Mouse (Mus musculus) ES-CJ7 (cell line): Measurements from ENCODE around the gene Kirrel.
"Not testable (repeated sequence)": the region's sequence is repeated elsewhere in the genome, so short reads cannot be mapped to it uniquely, and the experiment has no call there.

Experiments used
- DNase-seq: peaks from one replicate; pipeline ENCODE4 v3.0.0; 2011; ENCODE audit warnings: low read depth, low spot score

Gene Kirrel

DNA sequence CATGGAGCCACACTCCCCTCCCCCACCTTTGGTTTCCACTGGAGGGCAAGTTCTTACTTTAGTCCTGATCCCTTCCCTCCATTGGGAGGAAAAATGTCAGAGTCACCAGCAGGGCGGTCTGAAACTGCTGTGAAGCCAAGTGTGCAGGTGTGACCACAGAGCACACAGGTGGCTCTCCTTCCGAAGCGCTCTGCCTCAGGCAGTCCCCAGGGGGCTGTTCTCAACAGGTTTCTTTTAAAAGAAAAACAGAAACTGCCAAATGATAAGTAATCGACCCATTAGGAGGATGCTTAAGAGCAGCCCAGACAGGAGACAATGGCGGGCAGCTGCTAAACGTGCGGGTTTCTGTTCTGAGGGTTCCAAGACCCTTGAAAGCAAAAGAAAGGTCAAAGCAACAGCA is 37.8 kb downstream of the Kirrel start:
- peak; percentile 82 for DNase-seq

DNA sequence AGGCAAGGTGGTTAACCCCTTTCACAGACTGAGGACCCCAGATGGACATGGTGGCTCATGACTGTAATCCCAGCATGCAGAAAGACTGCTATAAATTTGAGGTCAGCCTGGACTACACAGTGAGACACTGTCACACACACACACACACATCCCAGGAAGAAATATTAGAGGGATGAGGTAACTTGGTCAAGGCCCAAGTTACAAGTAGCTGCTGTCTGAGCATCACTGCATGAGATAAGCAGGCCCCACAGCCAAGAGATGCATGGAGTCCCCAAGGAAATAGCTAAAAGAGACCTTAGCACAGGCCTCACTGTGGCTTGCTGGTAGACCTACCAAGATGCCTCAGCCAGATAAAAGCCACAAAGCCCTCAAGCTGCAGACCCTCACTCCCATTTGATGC is 39.6 kb downstream of the Kirrel start:
- no peak for DNase-seq

DNA sequence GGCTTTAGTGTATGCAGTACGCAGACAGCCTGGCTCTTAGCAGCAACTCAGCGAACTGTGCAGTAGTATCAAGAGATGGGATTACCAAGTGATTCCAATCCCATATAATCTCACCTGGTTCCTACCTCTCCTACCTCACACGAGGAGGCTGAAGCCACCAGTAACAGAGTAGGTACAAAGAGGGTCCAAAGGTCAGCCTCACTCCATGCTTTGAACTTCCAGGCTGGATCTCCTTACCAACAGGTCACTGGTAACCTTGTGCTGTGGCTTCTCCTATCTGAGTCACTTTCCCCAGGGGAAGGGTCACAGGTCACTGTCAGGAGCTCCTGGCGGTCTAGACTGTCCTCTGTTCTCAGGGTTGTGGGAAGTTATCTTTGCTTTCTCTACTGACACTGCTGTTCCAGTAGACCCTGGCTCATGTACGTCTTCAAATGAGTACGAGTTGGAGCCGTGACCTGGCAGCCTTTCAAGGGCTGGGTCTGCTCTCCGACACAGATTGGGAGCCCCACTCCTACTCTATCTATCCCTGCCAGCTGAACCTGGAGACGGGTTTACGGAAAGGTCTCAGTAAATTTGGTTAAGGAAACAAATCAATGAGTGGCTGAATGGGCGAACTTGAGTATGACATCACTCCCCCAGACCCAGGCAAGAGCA is 42.7 kb downstream of the Kirrel start:
- DNase-seq, result no peak

DNA sequence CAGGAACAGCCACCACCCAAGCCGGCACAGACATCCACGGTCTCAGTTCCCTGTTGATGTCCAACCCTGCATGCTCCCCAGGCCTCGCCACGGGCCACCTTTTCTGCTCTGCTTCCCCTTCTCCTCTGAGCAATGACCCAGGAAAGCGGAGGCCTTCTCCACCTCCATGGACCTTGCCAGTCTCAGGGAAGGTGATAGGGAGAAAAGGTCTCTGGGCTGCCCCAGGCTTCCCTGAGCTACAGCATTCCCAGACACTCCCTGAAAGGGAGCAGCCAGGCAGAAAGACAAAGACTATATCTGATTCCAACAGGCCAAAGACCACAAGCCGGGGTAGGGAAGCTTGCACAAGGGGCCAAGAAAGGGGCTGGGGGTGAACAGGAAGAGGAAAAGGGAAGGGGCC is 43.6 kb downstream of the Kirrel start:
- DNase-seq, result no peak

DNA sequence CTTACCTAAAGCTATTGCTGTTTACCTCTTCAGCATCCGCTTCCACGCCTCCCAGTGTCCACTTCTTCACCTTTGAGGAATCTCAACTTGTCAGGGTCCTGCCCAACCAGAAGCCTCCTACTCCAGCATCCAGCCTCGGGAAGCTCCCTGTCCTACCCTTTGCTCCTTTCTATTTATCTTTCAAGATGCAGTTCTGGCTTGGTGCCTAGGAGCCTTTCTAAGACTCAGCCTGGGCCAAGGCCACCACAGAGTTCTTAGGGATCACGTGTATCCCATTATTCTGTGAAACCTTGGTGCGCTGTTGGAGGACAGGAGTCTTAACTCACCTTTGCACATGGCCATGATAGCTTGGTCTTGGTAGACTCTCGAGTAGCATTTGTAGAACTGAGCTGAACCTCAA is 50.8 kb downstream of the Kirrel start:
- DNase-seq, result no peak

DNA sequence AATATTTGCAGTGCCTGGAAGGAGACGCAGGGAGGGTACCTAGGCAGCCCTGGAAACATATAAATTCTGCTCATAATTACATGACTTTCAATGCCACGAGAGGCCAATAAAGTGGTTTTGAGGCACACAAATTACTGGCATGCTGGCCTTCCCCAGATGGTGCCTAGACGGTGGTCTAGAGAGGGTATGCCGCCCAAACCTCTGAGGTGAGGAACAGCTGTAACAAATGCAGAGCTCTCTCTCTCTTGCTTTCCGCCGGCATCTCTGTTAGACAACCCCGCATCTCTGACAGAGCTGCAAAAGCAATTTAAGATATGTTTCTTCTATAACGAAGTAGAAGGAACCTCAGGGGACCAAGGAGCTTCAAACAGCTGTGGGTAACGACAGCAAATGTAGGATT is 56.3 kb downstream of the Kirrel start:
- no peak for DNase-seq

DNA sequence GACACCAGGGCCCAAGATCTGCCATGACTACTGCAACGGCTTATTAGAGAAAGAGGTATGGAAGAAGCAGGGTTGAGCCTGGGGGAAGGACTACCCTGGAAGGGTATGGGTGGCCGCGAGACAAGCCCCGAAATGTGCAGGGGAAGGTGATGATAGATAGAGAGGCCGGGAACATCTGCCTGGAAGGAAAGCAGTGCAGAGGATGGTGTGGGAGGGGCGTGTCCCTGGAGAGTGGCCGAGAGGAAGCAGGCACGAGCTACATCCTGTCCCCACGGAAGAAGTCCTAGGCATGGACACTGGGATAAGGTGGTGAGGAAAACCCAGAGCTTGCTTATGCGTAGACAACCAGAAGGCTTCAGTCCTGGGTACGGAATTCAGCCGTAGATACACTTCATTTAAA is 56.9 kb downstream of the Kirrel start:
- DNase-seq, result no peak

DNA sequence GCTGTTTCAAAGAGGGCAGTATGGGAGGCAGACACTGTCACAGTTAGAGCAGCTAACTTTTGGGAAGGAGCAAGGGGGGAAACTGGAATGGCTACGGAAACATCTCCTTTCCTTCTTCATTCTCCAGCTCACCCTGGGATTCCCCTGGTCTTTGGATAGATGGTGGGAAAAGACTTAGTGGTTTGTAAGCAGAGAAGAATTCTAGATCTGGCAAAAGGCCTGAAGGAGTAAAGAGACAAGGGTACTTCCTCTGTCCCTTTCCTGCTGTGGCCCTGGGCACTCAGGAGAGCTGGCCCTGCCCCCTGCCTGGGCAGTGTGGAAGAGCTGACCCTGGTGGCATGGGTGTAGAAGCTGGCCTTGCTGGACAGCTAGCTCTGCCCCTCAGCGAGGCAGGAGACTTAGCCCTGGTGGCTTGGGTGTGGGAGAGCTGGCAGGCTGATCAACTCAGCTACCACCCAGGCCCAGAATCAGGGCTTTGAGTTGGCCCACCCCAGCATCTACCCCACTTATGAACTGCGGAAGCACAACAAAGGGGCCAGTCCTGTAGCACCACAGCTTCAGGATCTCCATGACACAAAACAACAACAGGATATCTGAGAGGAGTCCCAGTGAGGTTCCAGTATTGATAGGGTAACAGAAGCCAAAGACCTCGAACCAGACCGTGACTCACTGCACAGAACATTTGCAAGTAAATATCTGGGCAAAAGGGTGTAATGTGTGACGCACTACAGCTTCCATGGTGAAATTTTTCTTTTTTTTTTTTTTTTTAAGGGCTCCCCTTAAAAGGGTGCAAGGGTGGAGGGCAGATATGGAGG is 58.6 kb downstream of the Kirrel start:
- DNase-seq, result no peak

DNA sequence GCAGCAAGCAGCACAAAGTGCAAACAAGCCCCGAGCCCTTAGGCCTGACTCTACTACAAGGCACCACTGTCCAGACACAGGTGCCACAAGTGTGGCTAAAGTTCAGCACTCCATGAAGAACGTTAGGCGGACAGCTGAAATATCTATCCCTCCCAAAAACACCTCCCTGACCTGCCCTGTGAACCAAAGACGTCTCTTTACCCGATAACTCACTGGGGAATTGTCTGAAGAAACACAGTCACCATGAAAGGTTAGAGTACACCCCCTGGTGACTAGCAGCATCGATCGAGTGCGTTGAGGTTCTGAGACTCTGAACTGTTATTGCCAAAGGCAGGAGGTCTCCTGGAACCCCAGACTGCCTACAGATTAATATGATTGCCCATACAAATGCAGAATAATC is 59.3 kb downstream of the Kirrel start:
- no peak for DNase-seq

DNA sequence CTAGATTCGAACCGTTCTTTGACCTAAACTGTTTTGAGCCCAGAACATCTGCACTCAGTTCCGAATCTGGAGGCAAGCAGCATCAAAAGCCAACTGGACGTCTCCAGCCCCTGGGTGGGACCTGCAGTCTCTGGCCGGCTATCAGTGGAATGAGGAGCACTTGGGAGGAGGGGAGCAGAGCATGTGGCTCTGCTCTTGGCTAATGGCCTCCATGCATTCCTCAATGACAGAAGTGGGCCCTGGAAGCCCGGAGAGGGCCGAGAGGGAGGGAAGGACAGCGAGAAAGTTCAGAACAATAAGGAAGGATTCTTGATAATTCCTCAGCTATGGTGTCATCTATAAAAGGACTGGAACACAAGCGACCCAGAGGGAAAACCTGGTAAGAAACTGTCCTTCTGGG is 59.7 kb downstream of the Kirrel start:
- DNase-seq, result no peak

DNA sequence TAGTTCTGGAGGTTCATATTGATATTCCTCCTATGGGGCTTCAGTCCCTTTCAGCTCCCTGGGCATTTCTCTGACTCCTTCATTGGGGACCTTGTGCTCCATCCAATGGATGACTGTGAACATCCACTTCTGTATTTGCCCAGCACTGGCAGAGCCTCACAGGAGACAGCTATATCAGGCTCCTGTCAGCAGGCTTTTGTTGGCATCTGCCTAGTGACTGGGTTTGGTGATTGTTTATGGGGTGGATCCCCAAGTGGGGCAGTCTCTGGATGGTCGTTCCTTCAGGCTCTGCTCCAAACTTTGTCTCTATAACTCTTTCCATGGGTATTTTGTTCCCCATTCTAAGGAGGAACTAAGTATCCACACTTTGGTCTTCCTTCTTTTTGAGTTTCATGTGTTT is 60.7 kb downstream of the Kirrel start:
- not testable (repeated sequence) for DNase-seq

DNA sequence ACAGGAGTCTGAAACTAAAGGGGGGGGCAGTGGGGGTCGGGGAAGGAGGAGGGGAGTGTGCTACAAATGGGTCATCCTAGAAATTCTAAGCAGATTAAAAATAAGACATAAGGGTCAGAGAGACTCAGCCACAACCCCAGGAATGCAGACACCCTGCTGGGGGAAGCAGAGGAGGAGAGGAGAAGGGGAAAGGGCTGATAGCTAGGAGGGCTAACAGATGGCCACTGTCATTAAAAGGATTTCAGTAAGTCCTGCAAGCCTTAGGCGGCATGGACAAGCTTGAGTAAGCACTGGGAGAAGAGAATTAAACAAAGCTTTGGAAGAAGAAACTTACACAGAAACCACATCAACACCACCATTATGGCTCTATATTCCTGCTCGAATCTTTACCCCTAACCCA is 62.3 kb downstream of the Kirrel start:
- DNase-seq, result no peak

DNA sequence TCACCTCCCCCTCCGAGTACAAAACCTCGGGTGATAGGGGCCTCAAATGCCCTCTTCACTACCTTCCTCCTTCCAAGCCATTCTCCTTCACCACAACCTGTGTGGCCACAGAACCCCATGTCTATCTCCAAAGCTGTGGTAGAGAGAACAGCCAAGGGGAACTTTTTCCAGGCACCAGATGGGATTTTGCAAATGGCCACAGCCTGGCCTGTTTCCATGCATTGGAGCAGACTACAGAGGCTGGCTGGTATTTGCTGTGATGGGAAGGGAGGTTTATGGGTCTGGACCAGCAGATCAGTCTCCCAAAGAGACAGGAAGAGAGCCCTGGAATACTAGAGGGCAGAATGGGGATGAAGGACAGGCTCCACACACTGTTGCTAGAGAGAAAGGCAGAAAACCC is 69.7 kb downstream of the Kirrel start:
- no peak for DNase-seq

DNA sequence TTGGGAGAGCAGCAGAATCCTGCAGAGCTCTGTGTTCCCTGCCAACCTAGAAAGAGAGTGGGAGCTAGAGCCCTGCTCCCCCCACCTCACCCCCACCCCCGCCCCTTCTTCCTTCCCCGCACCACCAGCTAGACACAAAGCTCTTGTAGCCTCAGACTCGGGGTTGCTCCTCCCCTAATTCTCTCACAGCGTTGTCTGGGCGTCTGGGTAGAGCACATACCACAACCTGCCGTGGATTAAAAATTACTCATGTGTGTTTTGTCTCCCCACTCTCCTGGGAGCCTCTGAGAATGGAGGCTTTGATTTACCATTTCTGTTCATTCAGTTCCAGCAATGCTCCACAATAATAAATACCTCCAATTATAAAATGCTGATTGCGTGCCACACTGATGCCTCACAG is 72.2 kb downstream of the Kirrel start:
- no peak for DNase-seq

DNA sequence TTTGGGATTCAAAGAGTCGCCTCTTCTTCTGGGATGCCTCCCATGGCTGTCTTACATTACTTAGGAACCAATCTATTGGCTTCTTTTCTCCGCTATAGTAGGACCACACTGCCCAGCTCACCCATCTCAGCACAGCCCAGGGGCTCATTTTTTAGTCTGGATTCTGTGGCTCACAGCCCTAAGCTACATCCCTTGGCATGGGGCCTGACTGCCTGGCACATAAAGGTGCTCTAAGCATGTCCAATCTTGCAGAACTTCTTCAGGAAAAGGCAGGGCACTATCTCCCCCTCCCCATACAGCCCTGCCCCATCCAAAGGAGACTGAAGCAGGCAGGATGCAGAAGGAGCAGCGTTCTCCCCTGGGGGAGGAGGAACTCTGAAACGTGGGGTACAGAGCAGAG is 73.6 kb downstream of the Kirrel start:
- no peak for DNase-seq

DNA sequence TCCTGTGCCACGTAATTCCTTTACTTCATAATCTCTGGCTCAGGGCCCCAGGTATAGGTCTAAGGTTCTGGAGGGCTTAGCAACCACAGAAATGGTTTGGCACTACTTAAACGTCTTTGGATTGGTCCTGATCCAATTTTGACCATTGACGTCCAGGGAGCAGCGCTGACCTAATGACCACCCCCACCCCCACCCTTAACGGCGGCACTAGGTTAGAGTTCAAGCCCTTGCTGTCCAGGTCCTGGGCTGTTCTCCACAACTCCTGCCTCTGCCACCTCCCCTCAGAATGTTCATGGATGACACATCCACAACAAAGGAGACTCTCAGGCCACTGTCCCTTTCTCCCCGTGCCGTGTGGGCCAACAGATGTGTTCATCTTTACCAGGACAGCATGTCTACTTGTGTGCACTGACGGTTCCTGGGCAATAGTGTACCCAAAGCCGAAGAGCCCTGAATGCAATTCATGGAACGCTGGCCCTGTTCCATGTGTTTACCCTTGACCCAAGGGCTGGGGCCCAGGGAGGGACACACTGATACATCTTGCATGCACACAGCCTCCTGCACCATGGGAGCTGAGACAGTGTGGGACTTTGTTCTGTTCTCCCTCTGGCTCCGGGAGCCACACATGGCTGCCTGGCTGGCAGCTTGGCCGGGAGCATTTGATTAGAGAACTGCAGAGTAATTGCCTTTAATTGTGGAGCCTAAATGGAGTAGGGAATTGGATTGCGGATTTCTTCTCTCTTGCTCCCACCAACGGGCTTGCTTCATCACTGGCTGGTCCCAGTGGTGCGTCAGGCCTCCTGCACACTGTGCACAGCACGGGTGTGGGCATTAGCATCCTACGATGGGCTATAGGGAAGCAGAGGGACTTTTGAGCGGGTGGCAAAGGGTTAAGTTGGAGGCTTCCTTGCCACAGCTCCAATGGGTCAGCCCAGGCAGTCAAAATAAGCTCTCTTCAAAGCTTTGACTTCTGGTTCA is 76.3 kb downstream of the Kirrel start:
- DNase-seq, result no peak

DNA sequence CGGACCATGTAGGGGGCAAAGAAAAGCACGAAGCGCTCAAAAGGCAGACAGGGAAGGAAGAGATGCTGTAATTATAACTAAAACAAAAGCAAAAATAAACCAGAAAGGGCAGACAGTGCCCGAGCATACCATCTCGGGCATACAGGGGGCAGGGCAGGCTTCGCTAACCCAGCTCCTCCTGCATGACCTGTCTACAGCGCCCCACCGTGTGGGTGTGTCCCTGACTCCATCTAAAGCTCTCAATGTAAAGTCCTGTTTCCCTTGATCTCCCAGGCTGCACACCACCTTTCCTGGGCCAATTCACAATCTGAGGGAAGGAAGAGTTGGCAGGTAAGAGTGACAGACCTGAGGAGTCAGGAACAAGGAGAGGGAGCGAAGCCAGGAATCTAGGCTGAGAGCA is 77.3 kb downstream of the Kirrel start:
- DNase-seq, result peak; percentile 41

DNA sequence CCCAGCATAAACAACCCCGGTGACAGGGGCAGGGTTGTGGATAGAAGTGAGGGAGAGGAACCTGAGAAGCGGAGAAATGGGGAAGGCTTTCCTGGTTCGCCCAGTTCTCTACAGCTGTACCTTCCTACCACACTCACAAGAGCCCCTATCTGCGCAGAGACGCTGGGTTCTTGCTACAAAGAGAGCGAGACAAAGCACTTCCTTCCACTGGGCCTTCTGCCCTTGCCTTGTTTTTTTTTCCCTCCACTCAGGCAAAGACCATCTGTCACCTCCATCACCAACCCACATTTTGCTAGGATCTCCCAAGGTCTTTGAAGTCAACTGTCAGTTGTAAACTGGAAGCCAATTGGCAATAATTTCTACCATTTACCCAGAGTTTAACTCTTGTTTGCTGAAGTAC is 80.8 kb downstream of the Kirrel start:
- no peak for DNase-seq

DNA sequence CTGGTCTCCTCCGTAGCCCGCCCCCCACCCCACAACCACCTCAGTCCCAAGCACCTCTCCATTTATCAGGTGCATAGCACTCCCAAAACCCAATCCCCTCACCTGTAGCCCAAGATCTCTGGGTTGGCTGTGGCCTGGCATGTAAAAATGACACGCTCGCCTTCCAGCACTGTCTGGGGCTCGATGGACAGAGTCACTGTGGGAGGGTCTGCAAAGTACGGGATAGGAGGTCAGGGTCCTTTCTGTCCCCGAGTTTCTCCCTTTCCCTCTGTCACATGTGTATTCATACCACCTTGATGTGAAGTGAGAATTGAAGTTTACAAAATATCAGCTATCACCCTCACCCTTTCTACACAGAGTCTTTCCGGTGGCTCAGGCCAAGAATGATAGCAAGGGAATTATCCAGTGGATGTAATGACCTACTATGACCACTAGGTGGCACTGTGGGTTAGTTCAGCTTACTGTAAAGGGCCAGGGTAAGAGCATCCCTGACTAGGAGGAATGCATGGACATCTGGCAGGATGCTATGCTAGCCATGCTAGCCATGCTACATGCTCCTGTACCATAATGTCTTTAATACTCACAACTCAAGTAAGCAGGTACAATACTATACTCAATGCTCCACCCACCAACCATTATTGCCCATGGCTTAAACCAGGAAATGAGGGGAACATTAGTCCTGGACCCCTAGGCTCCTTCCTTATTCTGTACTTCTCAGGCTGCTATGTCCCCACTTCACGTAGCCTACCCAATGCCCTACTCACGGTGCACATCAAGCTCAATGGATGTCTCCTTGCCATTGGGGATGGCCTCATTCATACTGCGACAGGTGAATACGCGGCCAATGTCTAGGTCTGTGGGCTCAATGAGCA is 84.6 kb downstream of the Kirrel start:
- DNase-seq, result peak; percentile 77

DNA sequence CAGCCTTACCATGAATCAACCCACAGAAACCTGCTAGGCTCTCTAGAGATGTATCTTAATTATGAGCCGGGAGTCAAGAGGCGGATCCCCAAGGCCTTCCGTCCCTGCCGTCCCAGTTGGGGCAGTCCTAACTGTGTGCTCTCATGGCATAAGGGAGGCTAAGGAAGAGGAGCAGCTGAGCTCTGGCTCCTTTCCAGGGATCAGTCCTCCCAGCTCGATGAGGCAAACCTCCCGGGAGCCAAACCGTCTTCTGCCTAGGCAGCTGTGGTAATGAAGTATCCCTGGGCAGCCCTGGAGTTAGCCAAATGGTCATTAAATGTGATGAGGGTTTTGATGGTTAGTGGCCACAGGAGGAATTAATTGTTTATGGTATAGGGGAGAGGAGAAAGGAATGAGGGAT is 87.4 kb downstream of the Kirrel start:
- DNase-seq, result no peak

DNA sequence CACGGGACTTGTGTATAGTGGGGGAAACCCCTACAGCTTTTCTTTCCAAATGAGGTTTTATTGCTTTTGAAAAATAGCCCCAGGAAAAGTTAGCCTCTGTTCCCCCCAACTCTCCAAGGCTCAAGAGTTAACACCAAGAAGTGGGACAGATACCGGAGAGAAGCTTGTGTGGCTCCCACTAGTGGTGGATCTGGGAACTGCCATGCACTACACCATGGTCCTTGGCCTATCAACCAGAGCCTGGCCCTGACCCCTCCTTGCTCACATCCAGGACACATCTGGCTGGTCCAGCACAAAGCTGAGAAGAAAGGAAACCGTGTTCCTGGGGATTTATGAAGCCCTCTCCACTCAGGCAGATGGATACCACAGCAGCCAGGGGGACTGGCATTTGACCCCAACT is 92.3 kb downstream of the Kirrel start:
- DNase-seq, result peak; percentile 66
